Mouse (Mus musculus) left cerebral cortex, adult 2 months (tissue): ENCODE measurements around the gene Sri. TPM values are rescaled to one million over a fixed set of nuclear protein-coding genes. Genes with fewer than 3 reads are reported as not detected.

Experiments used
- DNase-seq, 2 experiments: peaks; one replicate each; pipeline ENCODE4 v3.0.0; 2021 to 2022; ENCODE audit warnings: low spot score in 2 of 2, mixed read lengths in 1 of 2; ENCODE audit errors: extremely low spot score in 1 of 2
- H3K27ac ChIP-seq: fragments of 200-600 bp; 2 replicates; pipeline ENCODE4 v1.8.1; 2022
- H3K4me3 ChIP-seq: fragments of 200-600 bp; 2 replicates; pipeline ENCODE4 v1.8.1; 2022
- CTCF ChIP-seq: fragments of 200-600 bp; IDR thresholded peaks from 2 replicates; pipeline ENCODE4 v1.8.1; 2022; ENCODE audit warnings: antibody characterized with exemption, mild to moderate bottlenecking, moderate library complexity
- intact Hi-C: fragments of 180-260 bp; cut with DNase I; formaldehyde crosslinking; loops from one replicate; pipeline ENCODE4 v1.15.1; 2025
- total RNA-seq, 2 experiments: library from RNA; stranded (reverse); gene quantifications; 2 replicates each; pipeline ENCODE4 v1.2.3; 2021

The Sri gene
- total RNA-seq, 2 experiments from 2014 or later, result 93.3 to 104 TPM

DNA sequence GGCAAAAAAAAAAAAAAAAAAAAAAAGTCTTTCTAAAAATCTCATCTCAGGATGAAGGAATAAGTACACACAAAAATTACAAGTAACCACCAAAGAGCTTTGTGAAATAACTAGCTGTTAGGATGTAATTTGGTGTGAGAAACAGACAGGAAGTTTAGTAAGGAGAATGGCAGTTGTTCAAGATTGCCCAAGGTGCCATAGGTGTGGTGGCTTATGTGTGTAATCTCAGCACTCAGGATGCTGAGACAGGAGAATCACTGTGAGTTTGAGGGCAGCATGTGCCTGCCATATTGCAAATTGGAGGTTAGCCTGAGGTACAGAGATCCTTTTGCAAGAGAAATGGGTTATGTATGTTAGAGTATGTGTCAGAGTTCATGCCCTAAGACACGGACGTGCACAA is 16.6 kb downstream of the Sri start:
- intact Hi-C loops, result no loop called here
- Histone ChIP-seq H3K27ac (no peak overlapping the region), H3K4me3 (no peak overlapping the region)
- no peak for DNase-seq
- no peak for TF ChIP-seq CTCF

DNA sequence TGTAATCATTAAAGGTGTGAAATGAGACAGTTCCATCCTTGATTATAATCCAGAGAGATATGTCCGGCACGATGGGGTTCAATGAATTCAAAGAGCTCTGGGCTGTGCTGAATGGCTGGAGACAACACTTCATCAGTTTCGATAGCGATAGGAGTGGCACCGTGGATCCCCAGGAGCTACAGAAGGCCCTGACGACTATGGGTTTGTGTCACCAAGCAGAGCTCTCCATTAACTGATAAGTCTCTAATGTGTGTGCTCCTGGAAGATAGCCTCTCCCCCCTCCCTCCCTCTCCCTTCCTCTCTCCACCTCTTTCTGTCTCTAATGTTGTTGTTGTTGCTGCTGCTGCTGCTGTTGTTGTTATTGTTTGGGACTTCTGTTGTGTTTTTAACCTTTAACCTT is 17.3 kb downstream of the Sri start:
- intact Hi-C loops, result no loop called here
- Histone ChIP-seq H3K27ac (no peak overlapping the region), H3K4me3 (no peak overlapping the region)
- DNase-seq, result no peak
- no peak for TF ChIP-seq CTCF

DNA sequence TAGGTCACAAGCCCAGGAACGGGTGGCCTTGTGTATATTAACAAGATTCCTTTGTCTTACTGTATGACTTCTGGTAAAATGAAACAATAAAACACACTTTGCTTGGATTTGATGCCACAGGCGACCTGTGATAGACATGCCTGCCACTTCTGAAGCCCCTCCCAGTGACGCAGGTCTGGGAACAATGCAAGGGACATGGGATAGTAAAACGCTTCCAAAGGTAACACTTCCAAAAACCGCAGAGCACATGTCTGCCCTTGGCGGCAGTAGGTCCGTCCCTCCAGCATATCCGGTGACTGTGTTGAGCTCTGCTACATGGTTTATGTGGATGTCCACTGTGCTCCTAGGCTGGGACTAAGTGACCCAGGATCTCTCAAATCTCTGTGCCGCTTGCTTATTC is 27.5 kb downstream of the Sri start:
- intact Hi-C loops, result no loop called here
- Histone ChIP-seq H3K4me3 (no peak overlapping the region), H3K27ac (no peak overlapping the region)
- no peak for TF ChIP-seq CTCF
- no peak for DNase-seq

DNA sequence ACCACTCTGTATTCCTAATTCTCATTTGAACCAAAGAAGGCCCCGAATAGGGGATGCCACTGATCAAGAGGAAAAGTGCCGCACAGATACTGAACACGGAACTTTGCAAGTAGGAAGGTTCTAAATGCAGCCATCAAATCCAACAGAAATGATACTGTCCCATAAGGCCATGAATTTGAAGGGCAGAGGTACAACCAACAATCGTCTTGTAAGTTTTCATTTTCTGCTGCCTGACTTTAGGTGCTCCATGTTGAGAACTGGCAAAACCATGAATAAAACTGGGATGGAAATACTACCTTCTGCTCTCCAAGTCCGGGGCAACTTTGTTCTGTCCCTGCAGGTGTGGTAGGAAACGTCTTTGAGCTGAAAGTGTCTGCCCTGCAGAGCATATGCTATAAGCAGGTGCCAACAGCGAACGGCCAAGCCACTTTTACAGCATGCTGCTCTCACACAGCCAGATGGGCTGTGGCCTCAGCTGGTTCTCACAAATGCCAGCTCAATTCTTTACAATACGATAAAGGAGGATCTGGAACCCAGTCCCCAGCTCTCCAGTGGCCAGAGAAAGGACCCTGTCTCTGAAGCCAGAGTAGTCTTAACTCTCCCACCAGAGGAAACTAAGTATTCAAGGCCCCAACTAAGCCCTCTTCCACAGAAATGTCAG is 28.2 kb downstream of the Sri start:
- Histone ChIP-seq H3K27ac (no peak overlapping the region), H3K4me3 (no peak overlapping the region)
- no peak for TF ChIP-seq CTCF
- no peak for DNase-seq
- intact Hi-C loops, result no loop called here

DNA sequence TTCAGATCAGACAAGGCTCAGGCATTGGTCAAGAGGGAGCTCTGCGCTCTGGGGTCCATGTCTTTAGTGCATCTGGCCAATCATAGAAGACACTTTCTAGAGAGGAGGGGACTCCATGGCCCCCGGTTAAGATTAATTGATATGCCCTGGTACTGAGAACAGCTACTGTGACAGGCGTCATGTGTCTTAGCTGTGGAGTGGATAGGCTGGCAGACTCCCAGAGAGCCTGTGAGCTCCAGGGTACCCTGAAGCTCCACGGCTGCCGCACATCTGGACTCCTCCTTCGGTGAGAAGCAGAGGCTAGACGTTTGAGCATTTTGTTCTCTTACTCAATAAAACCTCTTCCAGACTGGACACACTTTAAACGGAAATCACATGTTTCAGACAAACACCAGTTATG is 31.6 kb downstream of the Sri start:
- intact Hi-C loops, result no loop called here
- no peak overlapping the region for H3K27ac ChIP-seq
- no peak for TF ChIP-seq CTCF
- no peak for DNase-seq
- no peak overlapping the region for H3K4me3 ChIP-seq

DNA sequence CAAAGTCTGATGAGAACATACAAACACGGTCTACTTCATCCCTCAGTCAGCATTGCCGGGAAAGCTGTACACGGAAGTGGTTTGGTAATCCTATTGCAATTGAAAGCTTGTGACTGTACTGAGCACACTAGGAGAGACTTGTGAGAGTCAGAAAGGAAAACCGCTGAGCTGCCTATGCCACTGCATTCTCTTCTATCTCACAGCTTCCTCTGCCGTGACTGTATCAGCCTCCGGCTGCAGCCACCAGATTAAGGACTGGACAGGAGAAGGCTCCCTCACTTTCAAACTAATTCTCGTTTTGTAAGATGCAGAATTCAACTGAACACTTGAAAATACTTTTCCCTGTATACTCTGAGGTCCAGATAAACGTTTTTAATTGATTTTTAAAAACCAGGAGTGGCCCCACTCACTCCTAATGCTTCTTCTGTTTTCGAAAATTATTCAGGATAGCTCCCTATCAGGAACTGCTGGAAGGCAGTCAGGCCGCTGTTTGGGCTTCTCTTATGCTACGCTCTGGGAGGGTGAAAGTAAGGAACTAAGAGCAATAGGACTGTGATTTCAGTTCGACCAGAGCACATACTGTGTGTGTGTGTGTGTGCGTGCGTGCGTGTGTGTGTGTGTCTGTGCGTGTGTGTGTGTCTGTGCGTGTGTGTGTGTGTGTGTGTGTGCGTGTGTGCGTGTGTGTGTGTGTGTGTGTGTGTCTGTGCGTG is 37.1 kb downstream of the Sri start:
- TF ChIP-seq CTCF, result no peak
- Histone ChIP-seq H3K27ac (no peak overlapping the region), H3K4me3 (no peak overlapping the region)
- DNase-seq, result no peak
- intact Hi-C loops, result no loop called here

DNA sequence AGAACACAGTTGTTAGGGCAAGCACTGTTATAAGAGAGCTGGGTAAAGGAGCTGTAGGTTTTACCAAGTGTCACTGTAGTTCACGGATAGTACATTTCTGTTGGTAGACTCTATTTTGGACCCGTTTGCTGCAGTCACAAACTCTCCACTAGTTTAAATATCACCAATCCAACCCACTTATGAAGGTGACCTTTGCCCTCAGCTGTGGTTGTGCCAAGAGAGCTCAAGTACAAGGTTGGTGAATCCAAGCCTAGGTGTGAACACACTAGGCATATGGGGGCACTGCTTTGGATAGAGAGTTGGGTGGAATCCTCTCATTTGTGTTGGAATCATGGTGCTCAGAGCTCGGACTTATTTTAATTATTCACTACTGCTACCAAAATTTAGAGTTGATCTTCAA is 39.8 kb downstream of the Sri start:
- Histone ChIP-seq H3K4me3 (no peak overlapping the region), H3K27ac (no peak overlapping the region)
- intact Hi-C loops, result no loop called here
- TF ChIP-seq CTCF, result no peak
- DNase-seq, result no peak

DNA sequence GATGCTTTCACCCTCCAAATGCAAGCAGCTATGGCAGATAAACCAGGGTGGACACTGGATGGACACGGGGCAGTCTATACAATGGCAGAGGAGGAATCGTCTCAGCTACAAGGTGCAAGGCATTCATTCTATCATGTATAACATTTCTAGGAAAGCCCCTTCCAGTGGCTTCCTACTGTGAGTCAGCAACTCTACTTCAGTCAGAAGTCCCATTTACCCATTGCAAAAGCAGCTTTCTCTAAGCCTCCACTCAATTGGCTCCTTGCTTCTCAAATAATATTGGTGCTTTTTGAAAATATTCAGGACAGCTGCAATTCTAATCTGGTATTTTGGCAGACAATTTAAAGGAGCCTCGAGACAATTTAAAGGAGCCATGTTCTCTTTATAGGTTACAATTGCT is 42.3 kb downstream of the Sri start:
- Histone ChIP-seq H3K4me3 (no peak overlapping the region), H3K27ac (no peak overlapping the region)
- intact Hi-C loops, result no loop called here
- DNase-seq, result no peak
- TF ChIP-seq CTCF, result no peak

DNA sequence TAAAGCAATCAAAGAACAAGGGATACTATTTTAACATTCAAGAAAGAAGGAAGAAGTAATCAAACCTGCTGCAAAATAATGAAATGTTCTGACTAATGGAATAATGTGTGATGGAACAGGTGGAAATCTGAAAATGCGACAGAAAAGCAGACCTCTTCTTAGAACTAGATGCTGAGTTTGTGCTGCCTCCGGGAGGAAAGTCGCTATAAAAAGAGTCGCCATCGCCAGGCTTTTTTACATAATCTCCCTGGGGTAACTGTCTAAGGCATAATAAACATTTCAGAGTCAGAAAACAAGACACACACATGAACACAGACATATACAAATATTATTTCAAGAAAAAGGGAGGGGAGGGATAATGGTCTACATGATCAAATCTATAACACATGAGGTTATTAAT is 49.0 kb downstream of the Sri start:
- intact Hi-C loops, result no loop called here
- Histone ChIP-seq H3K27ac (no peak overlapping the region), H3K4me3 (no peak overlapping the region)
- no peak for DNase-seq
- TF ChIP-seq CTCF, result no peak

DNA sequence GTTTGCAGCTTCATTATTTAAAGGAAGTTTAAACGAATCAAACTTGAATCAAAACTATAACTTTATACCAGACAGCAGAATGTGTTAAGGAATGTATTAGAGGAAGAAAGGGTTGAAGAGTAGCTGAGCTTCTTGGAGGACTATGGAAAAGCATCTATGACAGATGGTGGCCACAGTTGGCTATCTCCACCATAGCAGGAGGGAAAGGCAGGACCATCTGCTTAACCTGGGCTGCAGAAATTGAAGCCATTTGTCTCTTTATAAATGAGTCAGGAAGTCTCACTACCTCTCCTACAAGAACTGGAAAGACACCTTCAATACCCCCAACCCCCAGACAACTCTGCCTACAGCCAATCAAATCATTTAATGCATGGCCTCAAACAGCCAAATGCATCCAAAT is 49.8 kb downstream of the Sri start:
- TF ChIP-seq CTCF, result no peak
- DNase-seq, result no peak
- no peak overlapping the region for H3K4me3 ChIP-seq
- H3K27ac ChIP-seq, result no peak overlapping the region
- intact Hi-C loops, result no loop called here

DNA sequence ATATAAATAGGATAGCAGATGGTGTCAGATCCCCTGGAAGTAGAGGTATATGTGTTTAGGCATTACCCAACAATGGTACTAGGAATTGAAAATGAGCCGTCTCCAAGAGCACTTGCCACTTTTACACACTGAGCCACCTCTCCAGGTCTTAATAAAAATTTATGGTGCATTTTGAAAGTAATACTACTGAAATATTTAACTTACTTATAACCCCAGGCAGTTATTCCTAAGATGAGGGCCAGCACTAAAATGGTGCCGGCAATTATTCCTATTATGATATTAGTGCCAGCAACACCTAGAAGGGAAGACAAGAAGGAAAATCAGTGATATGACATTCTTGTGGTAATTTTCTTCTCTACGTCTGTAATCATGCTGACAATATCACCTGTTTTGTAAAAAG is 65.8 kb downstream of the Sri start:
- Histone ChIP-seq H3K27ac (no peak overlapping the region), H3K4me3 (no peak overlapping the region)
- intact Hi-C loops, result no loop called here
- DNase-seq, result no peak
- TF ChIP-seq CTCF, result no peak

DNA sequence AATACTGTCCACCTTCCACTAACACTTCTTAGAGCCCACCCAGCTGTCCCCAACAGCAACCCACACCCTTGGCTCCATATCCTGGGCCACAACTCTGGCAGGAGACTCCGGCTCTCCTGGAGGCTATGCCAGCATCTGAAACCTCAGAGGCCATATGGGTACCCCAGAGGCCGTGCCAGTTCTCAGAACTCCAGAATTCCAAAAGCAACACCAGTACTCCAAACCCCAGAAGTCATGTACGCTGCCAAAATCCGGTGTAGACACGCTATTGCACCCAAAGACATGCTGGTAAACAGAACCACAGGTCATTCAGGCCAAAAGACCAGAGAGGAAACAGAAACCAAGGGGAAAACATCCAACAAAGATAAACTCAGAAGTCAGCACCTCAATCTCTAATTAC is 66.4 kb downstream of the Sri start:
- H3K4me3 ChIP-seq, result no peak overlapping the region
- TF ChIP-seq CTCF, result no peak
- DNase-seq, result no peak
- H3K27ac ChIP-seq, result no peak overlapping the region
- intact Hi-C loops, result no loop called here

DNA sequence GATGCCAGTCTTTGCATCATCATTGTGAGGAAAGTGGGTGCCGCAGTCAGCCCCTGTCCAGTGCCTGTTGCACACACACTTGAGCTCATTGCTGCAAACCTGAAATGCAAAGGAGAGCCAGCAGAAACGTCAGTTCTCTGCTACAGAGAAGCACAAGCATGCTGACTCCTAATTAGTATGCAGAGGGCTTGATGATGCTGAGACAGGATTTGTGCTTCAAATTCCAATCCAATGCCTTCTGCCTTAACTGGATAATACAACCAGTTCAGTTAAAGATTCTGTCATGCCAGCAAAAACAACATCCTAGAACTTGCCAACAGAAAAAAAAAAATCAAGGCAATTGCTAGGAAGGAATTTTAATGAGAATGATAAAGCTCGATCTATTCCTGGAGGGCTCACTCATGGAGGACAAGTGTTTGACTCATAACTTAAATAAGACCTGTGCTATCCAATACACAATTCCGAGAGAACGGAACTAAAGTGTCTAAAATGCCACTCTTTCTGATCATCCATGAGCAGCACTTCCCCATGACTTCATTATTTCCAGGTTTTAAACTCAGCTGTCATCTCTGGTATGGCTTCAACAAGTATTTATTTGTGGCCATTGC is 70.8 kb downstream of the Sri start:
- no peak overlapping the region for H3K4me3 ChIP-seq
- intact Hi-C loops, result no loop called here
- no peak for DNase-seq
- peak overlapping the region; percentile 44 for H3K27ac ChIP-seq
- no peak for TF ChIP-seq CTCF

Other genes starting within 250 kb of the Sri start
- gene Steap4, start 85.6 kb upstream of the Sri start, total RNA-seq, result under 1 TPM; 0.09 to 0.14 TPM